Mouse (Mus musculus): ENCODE measurements at regions not wholly inside any gene's neighbourhood (a gene's known extent, or its start where the extent isn't known, plus 50 kb on each side); places are given as distances from the start of the nearest gene placed in this dataset.

- Histone ChIP-seq H3K27me3 (ENCODE audit: control insufficient read depth, insufficient read depth, low read length) (no peaks in the 10 kb centered on the region), H3K4me3 (ENCODE audit: insufficient read depth, low read depth, low read length) (no peak overlapping the region), H3K36me3 (ENCODE audit: control insufficient read depth, insufficient read depth, low read length) (no peaks in the 10 kb centered on the region), H3K79me2 (ENCODE audit: control insufficient read depth, insufficient read depth, low read length) (no peaks in the 10 kb centered on the region), H3K9ac (ENCODE audit: low read depth, low read length) (no peak overlapping the region), H3K27ac (replicated peaks; ENCODE audit: insufficient read depth, low read depth, low read length) (no peak overlapping the region), H3K4me1 (ENCODE audit: control insufficient read depth, insufficient read depth, low read length) (no peaks in the 10 kb centered on the region)
- 88% methylated on average over 5 of the region's 5 CpGs for WGBS
- TF ChIP-seq CTCF (IDR thresholded peaks at IDR 0.05; ENCODE audit: low read depth, low read length) (no peak), POLR2A (IDR thresholded peaks at IDR 0.05; ENCODE audit: extremely low read depth, insufficient read depth, low read length) (no peak)
- no peak for DNase-seq (ENCODE audit: extremely low read depth, low read depth, low spot score)
Observed at GRCm38 (mm10) chr15:51324211-51324610, 2560.5 kb upstream of the Gm7489 start.

- Histone ChIP-seq H3K4me1 (ENCODE audit: control insufficient read depth, insufficient read depth, low read length) (no peaks in the 10 kb centered on the region), H3K27ac (replicated peaks; ENCODE audit: insufficient read depth, low read depth, low read length) (no peak overlapping the region), H3K79me2 (ENCODE audit: control insufficient read depth, insufficient read depth, low read length) (no peaks in the 10 kb centered on the region), H3K4me3 (ENCODE audit: insufficient read depth, low read depth, low read length) (no peak overlapping the region), H3K9ac (ENCODE audit: low read depth, low read length) (no peak overlapping the region), H3K36me3 (ENCODE audit: control insufficient read depth, insufficient read depth, low read length) (no peaks in the 10 kb centered on the region), H3K27me3 (ENCODE audit: control insufficient read depth, insufficient read depth, low read length) (no peaks in the 10 kb centered on the region)
- no peak for DNase-seq (ENCODE audit: extremely low read depth, low read depth, low spot score)
- 74% methylated on average over 5 of the region's 5 CpGs for WGBS
- TF ChIP-seq CTCF (IDR thresholded peaks at IDR 0.05; ENCODE audit: low read depth, low read length) (no peak), POLR2A (IDR thresholded peaks at IDR 0.05; ENCODE audit: extremely low read depth, insufficient read depth, low read length) (no peak)
Observed at GRCm38 (mm10) chr15:51327702-51328101, 2557.0 kb upstream of the Gm7489 start.

- WGBS: 49% methylated on average over 1 of the region's 1 CpGs
- no peak overlapping the region for H3K4me3 ChIP-seq (ENCODE audit: insufficient read depth, low read depth, low read length)
- H3K79me2 ChIP-seq (ENCODE audit: control insufficient read depth, insufficient read depth, low read length): no peaks in the 10 kb centered on the region
- no peak for DNase-seq (ENCODE audit: extremely low read depth, low read depth, low spot score)
- H3K27me3 ChIP-seq (ENCODE audit: control insufficient read depth, insufficient read depth, low read length): no peaks in the 10 kb centered on the region
- H3K9ac ChIP-seq (ENCODE audit: low read depth, low read length): no peak overlapping the region
- no peaks in the 10 kb centered on the region for H3K36me3 ChIP-seq (ENCODE audit: control insufficient read depth, insufficient read depth, low read length)
- no peaks in the 10 kb centered on the region for H3K4me1 ChIP-seq (ENCODE audit: control insufficient read depth, insufficient read depth, low read length)
- no peak for TF ChIP-seq POLR2A (IDR thresholded peaks at IDR 0.05; ENCODE audit: extremely low read depth, insufficient read depth, low read length)
- TF ChIP-seq CTCF (IDR thresholded peaks at IDR 0.05; ENCODE audit: low read depth, low read length): no peak
- no peak overlapping the region for H3K27ac ChIP-seq (replicated peaks; ENCODE audit: insufficient read depth, low read depth, low read length)
Observed at GRCm38 (mm10) chr15:51336441-51336840, 2548.3 kb upstream of the Gm7489 start.

GRCm38 (mm10) chr15:51346301-51346700, 2538.4 kb upstream of the Gm7489 start:
- WGBS: 66% methylated on average over 4 of the region's 4 CpGs
- DNase-seq (ENCODE audit: extremely low read depth, low read depth, low spot score): no peak
- Histone ChIP-seq H3K27ac (replicated peaks; ENCODE audit: insufficient read depth, low read depth, low read length) (no peak overlapping the region), H3K9ac (ENCODE audit: low read depth, low read length) (no peak overlapping the region), H3K27me3 (ENCODE audit: control insufficient read depth, insufficient read depth, low read length) (no peaks in the 10 kb centered on the region), H3K4me1 (ENCODE audit: control insufficient read depth, insufficient read depth, low read length) (no peaks in the 10 kb centered on the region), H3K36me3 (ENCODE audit: control insufficient read depth, insufficient read depth, low read length) (no peaks in the 10 kb centered on the region), H3K4me3 (ENCODE audit: insufficient read depth, low read depth, low read length) (no peak overlapping the region), H3K79me2 (ENCODE audit: control insufficient read depth, insufficient read depth, low read length) (no peaks in the 10 kb centered on the region)
- TF ChIP-seq CTCF (IDR thresholded peaks at IDR 0.05; ENCODE audit: low read depth, low read length): no peak
- no peak for TF ChIP-seq POLR2A (IDR thresholded peaks at IDR 0.05; ENCODE audit: extremely low read depth, insufficient read depth, low read length)

- TF ChIP-seq CTCF (IDR thresholded peaks at IDR 0.05; ENCODE audit: low read depth, low read length) (no peak), POLR2A (IDR thresholded peaks at IDR 0.05; ENCODE audit: extremely low read depth, insufficient read depth, low read length) (no peak)
- WGBS: 56% methylated on average over 7 of the region's 7 CpGs
- H3K9ac ChIP-seq (ENCODE audit: low read depth, low read length): no peak overlapping the region
- no peaks in the 10 kb centered on the region for H3K4me1 ChIP-seq (ENCODE audit: control insufficient read depth, insufficient read depth, low read length)
- no peak overlapping the region for H3K27ac ChIP-seq (replicated peaks; ENCODE audit: insufficient read depth, low read depth, low read length)
- H3K36me3 ChIP-seq (ENCODE audit: control insufficient read depth, insufficient read depth, low read length): no peaks in the 10 kb centered on the region
- no peaks in the 10 kb centered on the region for H3K27me3 ChIP-seq (ENCODE audit: control insufficient read depth, insufficient read depth, low read length)
- no peak for DNase-seq (ENCODE audit: extremely low read depth, low read depth, low spot score)
- H3K4me3 ChIP-seq (ENCODE audit: insufficient read depth, low read depth, low read length): no peak overlapping the region
- no peaks in the 10 kb centered on the region for H3K79me2 ChIP-seq (ENCODE audit: control insufficient read depth, insufficient read depth, low read length)
Observed at GRCm38 (mm10) chr15:51363391-51363790, 2521.3 kb upstream of the Gm7489 start.

- H3K9ac ChIP-seq (ENCODE audit: low read depth, low read length): no peak overlapping the region
- no peak overlapping the region for H3K27ac ChIP-seq (replicated peaks; ENCODE audit: insufficient read depth, low read depth, low read length)
- H3K36me3 ChIP-seq (ENCODE audit: control insufficient read depth, insufficient read depth, low read length): no peaks in the 10 kb centered on the region
- no peak overlapping the region for H3K4me3 ChIP-seq (ENCODE audit: insufficient read depth, low read depth, low read length)
- TF ChIP-seq CTCF (IDR thresholded peaks at IDR 0.05; ENCODE audit: low read depth, low read length) (no peak), POLR2A (IDR thresholded peaks at IDR 0.05; ENCODE audit: extremely low read depth, insufficient read depth, low read length) (no peak)
- no peaks in the 10 kb centered on the region for H3K4me1 ChIP-seq (ENCODE audit: control insufficient read depth, insufficient read depth, low read length)
- no peaks in the 10 kb centered on the region for H3K79me2 ChIP-seq (ENCODE audit: control insufficient read depth, insufficient read depth, low read length)
- DNase-seq (ENCODE audit: extremely low read depth, low read depth, low spot score): no peak
- no peaks in the 10 kb centered on the region for H3K27me3 ChIP-seq (ENCODE audit: control insufficient read depth, insufficient read depth, low read length)
Observed at GRCm38 (mm10) chr15:51371162-51371561, 2513.5 kb upstream of the Gm7489 start.
